Mouse (Mus musculus): ENCODE data around the gene Ube2j1. TPM values are rescaled to one million over a fixed set of nuclear protein-coding genes. Genes with fewer than 3 reads are reported as not detected.
A peak's percentile ranks its signal among the peaks of the same experiment; 100 is the strongest.

The Ube2j1 gene
- polyA plus RNA-seq, 1 experiment from 2014 or later, result 39.6 TPM

- no peak overlapping the region for H3K4me3 ChIP-seq (replicated peaks; ENCODE audit: low read depth, low read length)
- no peaks in the 10 kb centered on the region for H3K36me3 ChIP-seq (ENCODE audit: insufficient read depth, low read length)
- no peak overlapping the region for H3K9ac ChIP-seq (ENCODE audit: low read depth, low read length)
- TF ChIP-seq CTCF (IDR thresholded peaks at IDR 0.05; ENCODE audit: low read depth), result no peak
- no peak overlapping the region for H3K27ac ChIP-seq
- no peaks in the 10 kb centered on the region for H3K9me3 ChIP-seq (replicated peaks; ENCODE audit: low read length)
- H3K27me3 ChIP-seq (ENCODE audit: insufficient read depth, low read length), result no peaks in the 10 kb centered on the region
- no peaks in the 10 kb centered on the region for H3K4me1 ChIP-seq (replicated peaks; ENCODE audit: insufficient read depth, low read length)
- no peak overlapping the region for H3K4me2 ChIP-seq (ENCODE audit: low read length)
- ATAC-seq (replicated peaks; ENCODE audit: low FRiP score, low read depth), result no peak
- 55% methylated on average over 11 of the region's 11 CpGs for WGBS
- DNase-seq (ENCODE audit: low spot score), result no peak
Measured at GRCm38 (mm10) chr4:33072526-33073161, 41.4 kb downstream of the Ube2j1 start.

DNA sequence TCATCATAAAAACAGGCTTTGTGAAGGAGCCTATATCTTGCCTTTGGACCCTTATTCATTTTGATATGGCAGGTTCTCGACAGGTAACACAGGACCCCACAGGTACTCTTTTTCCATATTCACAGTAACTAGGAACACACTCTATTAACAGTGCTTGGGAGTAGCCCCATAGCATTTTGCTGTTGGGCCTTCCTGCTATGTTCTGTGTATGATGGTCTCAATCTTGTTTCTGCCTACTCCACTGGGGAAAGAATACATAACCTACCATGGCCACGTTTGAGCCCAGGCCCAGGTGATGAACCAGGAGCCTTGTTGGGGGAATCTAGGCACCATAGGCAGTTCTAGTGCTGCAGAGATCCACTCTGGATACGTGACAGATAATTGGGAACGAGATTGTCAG lies 43.2 kb downstream of the Ube2j1 start:
- no peaks in the 10 kb centered on the region for H3K9me3 ChIP-seq (replicated peaks; ENCODE audit: low read length)
- H3K27ac ChIP-seq, result no peak overlapping the region
- no peak overlapping the region for H3K9ac ChIP-seq (ENCODE audit: low read depth, low read length)
- no peak overlapping the region for H3K4me2 ChIP-seq (ENCODE audit: low read length)
- no peak overlapping the region for H3K4me3 ChIP-seq (replicated peaks; ENCODE audit: low read depth, low read length)
- H3K36me3 ChIP-seq (ENCODE audit: insufficient read depth, low read length), result no peaks in the 10 kb centered on the region
- WGBS, result 79% methylated on average over 4 of the region's 4 CpGs
- no peak for ATAC-seq (replicated peaks; ENCODE audit: low FRiP score, low read depth)
- no peak for DNase-seq (ENCODE audit: low spot score)
- no peaks in the 10 kb centered on the region for H3K27me3 ChIP-seq (ENCODE audit: insufficient read depth, low read length)
- TF ChIP-seq CTCF (IDR thresholded peaks at IDR 0.05; ENCODE audit: low read depth), result no peak
- no peaks in the 10 kb centered on the region for H3K4me1 ChIP-seq (replicated peaks; ENCODE audit: insufficient read depth, low read length)

DNA sequence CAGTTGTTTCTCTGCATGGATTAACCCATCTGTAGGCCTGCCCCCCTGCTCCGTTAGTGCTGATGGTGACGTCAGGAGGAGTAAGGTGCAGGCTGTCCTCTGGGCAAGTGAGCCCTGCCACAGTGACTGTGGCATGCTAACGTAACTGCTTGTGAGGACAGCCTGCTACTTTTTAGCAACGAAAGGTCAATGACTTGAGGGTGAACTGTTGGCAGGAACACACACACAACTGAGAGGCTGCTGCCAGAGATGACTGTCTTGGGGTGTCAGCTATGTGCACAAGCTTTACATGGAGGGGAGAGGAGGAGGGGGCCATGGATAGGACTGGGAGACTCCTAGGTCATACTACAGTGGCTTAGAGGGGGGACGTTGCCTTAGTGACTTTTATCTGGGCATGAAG lies 43.6 kb downstream of the Ube2j1 start:
- H3K27me3 ChIP-seq (ENCODE audit: insufficient read depth, low read length), result no peaks in the 10 kb centered on the region
- WGBS, result 63% methylated on average over 5 of the region's 5 CpGs
- H3K9ac ChIP-seq (ENCODE audit: low read depth, low read length), result no peak overlapping the region
- H3K9me3 ChIP-seq (replicated peaks; ENCODE audit: low read length), result no peaks in the 10 kb centered on the region
- no peak overlapping the region for H3K27ac ChIP-seq
- H3K4me2 ChIP-seq (ENCODE audit: low read length), result no peak overlapping the region
- no peaks in the 10 kb centered on the region for H3K36me3 ChIP-seq (ENCODE audit: insufficient read depth, low read length)
- no peak overlapping the region for H3K4me3 ChIP-seq (replicated peaks; ENCODE audit: low read depth, low read length)
- no peak for DNase-seq (ENCODE audit: low spot score)
- ATAC-seq (replicated peaks; ENCODE audit: low FRiP score, low read depth), result no peak
- no peaks in the 10 kb centered on the region for H3K4me1 ChIP-seq (replicated peaks; ENCODE audit: insufficient read depth, low read length)
- no peak for TF ChIP-seq CTCF (IDR thresholded peaks at IDR 0.05; ENCODE audit: low read depth)

GRCm38 (mm10) chr4:33075776-33076524 lies 44.7 kb downstream of the Ube2j1 start:
- Histone ChIP-seq H3K4me1 (replicated peaks; ENCODE audit: insufficient read depth, low read length) (no peaks in the 10 kb centered on the region), H3K4me2 (ENCODE audit: low read length) (no peak overlapping the region), H3K9ac (ENCODE audit: low read depth, low read length) (no peak overlapping the region), H3K27ac (no peak overlapping the region), H3K36me3 (ENCODE audit: insufficient read depth, low read length) (no peaks in the 10 kb centered on the region), H3K9me3 (replicated peaks; ENCODE audit: low read length) (no peaks in the 10 kb centered on the region), H3K27me3 (ENCODE audit: insufficient read depth, low read length) (no peaks in the 10 kb centered on the region), H3K4me3 (replicated peaks; ENCODE audit: low read depth, low read length) (no peak overlapping the region)
- TF ChIP-seq CTCF (IDR thresholded peaks at IDR 0.05; ENCODE audit: low read depth), result no peak
- ATAC-seq (replicated peaks; ENCODE audit: low FRiP score, low read depth) (no peak), DNase-seq (ENCODE audit: low spot score) (no peak)
- 89% methylated on average over 5 of the region's 5 CpGs for WGBS

DNA sequence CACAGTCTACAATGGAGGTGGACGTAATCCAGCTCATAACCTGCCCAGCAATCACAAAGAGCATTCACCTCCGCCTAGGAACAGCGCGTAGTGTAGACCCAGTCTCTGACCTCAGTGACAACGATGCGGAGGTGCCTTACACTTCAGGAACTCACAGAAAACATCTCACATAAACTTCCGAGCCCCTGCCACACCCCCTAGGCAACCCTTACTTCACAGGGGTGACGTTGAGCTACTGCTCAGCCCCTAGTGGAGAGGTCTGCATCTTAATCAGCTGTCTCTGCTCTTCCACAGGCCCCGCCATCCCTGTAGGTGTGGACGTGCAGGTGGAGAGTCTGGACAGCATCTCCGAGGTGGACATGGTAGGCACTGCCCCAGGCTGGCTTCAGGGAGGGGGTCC lies 45.9 kb downstream of the Ube2j1 start:
- Histone ChIP-seq H3K4me3 (replicated peaks; ENCODE audit: low read depth, low read length) (no peak overlapping the region), H3K9ac (ENCODE audit: low read depth, low read length) (no peak overlapping the region), H3K27ac (no peak overlapping the region), H3K27me3 (ENCODE audit: insufficient read depth, low read length) (no peaks in the 10 kb centered on the region), H3K4me2 (ENCODE audit: low read length) (no peak overlapping the region), H3K4me1 (replicated peaks; ENCODE audit: insufficient read depth, low read length) (no peaks in the 10 kb centered on the region), H3K36me3 (ENCODE audit: insufficient read depth, low read length) (no peaks in the 10 kb centered on the region), H3K9me3 (replicated peaks; ENCODE audit: low read length) (no peaks in the 10 kb centered on the region)
- WGBS, result 73% methylated on average over 11 of the region's 11 CpGs
- TF ChIP-seq CTCF (IDR thresholded peaks at IDR 0.05; ENCODE audit: low read depth), result no peak
- ATAC-seq (replicated peaks; ENCODE audit: low FRiP score, low read depth) (0 out of 2 replicates have a peak, but pooled peaks have one; percentile 25), DNase-seq (ENCODE audit: low spot score) (no peak)

DNA sequence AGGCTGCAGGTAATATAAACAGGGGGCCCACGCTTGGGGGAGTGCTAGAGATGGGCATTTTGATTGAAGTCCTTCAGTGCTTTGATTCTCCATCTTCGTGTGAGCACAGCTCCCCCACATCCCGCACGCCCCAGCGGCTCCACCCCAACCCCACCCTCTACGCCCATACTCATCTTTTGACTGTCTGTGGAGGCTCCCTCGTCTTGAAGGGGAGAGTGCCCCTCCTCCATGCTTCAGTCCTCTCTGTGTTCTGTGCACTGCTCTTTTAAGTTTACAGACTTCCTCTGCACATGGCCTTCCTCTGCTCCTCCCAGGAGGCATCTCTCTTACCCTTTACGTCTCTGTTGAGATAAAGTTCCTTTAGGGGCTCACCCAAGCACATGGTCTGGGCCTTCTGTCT lies 46.5 kb downstream of the Ube2j1 start:
- DNase-seq (ENCODE audit: low spot score) (no peak), ATAC-seq (replicated peaks; ENCODE audit: low FRiP score, low read depth) (no peak)
- H3K4me2 ChIP-seq (ENCODE audit: low read length), result no peak overlapping the region
- no peak overlapping the region for H3K27ac ChIP-seq
- H3K4me3 ChIP-seq (replicated peaks; ENCODE audit: low read depth, low read length), result no peak overlapping the region
- H3K9ac ChIP-seq (ENCODE audit: low read depth, low read length), result no peak overlapping the region
- no peaks in the 10 kb centered on the region for H3K9me3 ChIP-seq (replicated peaks; ENCODE audit: low read length)
- TF ChIP-seq CTCF (IDR thresholded peaks at IDR 0.05; ENCODE audit: low read depth), result no peak
- H3K4me1 ChIP-seq (replicated peaks; ENCODE audit: insufficient read depth, low read length), result no peaks in the 10 kb centered on the region
- no peaks in the 10 kb centered on the region for H3K36me3 ChIP-seq (ENCODE audit: insufficient read depth, low read length)
- 26% methylated on average over 8 of the region's 8 CpGs for WGBS
- H3K27me3 ChIP-seq (ENCODE audit: insufficient read depth, low read length), result no peaks in the 10 kb centered on the region
